Mouse (Mus musculus): ENCODE measurements around the gene Atp6v0a1. TPM values are rescaled to one million over a fixed set of nuclear protein-coding genes. Genes with fewer than 3 reads are reported as not detected.

Atp6v0a1 gene
- polyA plus RNA-seq, 1 experiment = 33.7 TPM

- H3K9me3 ChIP-seq (replicated peaks; ENCODE audit: control insufficient read depth, insufficient read depth, low read length, poor library complexity, severe bottlenecking) = no peaks in the 10 kb centered on the region
- H3K36me3 ChIP-seq (ENCODE audit: control insufficient read depth, insufficient read depth, low read length, poor library complexity, severe bottlenecking) = peaks cover 50% of the 10 kb centered on the region
These were observed 89.0 kb downstream of the Atp6v0a1 start for GRCm38 (mm10) chr11:101098231-101098630.

GRCm38 (mm10) chr11:101103011-101103410 lies 93.8 kb downstream of the Atp6v0a1 start:
- TF ChIP-seq CTCF (IDR thresholded peaks at IDR 0.05; ENCODE audit: low read depth, low read length) (no peak), POLR2A (IDR thresholded peaks at IDR 0.05; ENCODE audit: insufficient read depth, low read length) (no peak), EP300 (IDR thresholded peaks at IDR 0.05; ENCODE audit: insufficient read depth, low read depth, low read length) (no peak)
- Histone ChIP-seq H3K27ac (ENCODE audit: insufficient read depth, low read length) (no peak overlapping the region), H3K4me1 (ENCODE audit: control insufficient read depth, insufficient read depth, low read length) (no peaks in the 10 kb centered on the region), H3K9ac (ENCODE audit: low read depth, poor library complexity, severe bottlenecking) (no peak overlapping the region), H3K27me3 (ENCODE audit: control insufficient read depth, insufficient read depth, low read length, poor library complexity, severe bottlenecking) (no peaks in the 10 kb centered on the region), H3K4me3 (ENCODE audit: low read depth, low read length) (no peak overlapping the region), H3K36me3 (ENCODE audit: control insufficient read depth, insufficient read depth, low read length, poor library complexity, severe bottlenecking) (peaks cover 47% of the 10 kb centered on the region), H3K9me3 (replicated peaks; ENCODE audit: control insufficient read depth, insufficient read depth, low read length, poor library complexity, severe bottlenecking) (no peaks in the 10 kb centered on the region)

More at GRCm38 (mm10) chr11:101098231-101098630, 89.0 kb downstream of the Atp6v0a1 start:
- no peak overlapping the region for H3K9ac ChIP-seq (ENCODE audit: low read depth, poor library complexity, severe bottlenecking)
- no peaks in the 10 kb centered on the region for H3K27me3 ChIP-seq (ENCODE audit: control insufficient read depth, insufficient read depth, low read length, poor library complexity, severe bottlenecking)
- H3K4me3 ChIP-seq (ENCODE audit: low read depth, low read length) = no peak overlapping the region
- TF ChIP-seq POLR2A (IDR thresholded peaks at IDR 0.05; ENCODE audit: insufficient read depth, low read length) (no peak), CTCF (IDR thresholded peaks at IDR 0.05; ENCODE audit: low read depth, low read length) (no peak), EP300 (IDR thresholded peaks at IDR 0.05; ENCODE audit: insufficient read depth, low read depth, low read length) (no peak)
- H3K4me1 ChIP-seq (ENCODE audit: control insufficient read depth, insufficient read depth, low read length) = no peaks in the 10 kb centered on the region
- H3K27ac ChIP-seq (ENCODE audit: insufficient read depth, low read length) = no peak overlapping the region

GRCm38 (mm10) chr11:101109351-101109750 lies 100.1 kb downstream of the Atp6v0a1 start:
- Histone ChIP-seq H3K4me3 (ENCODE audit: low read depth, low read length) (no peak overlapping the region), H3K36me3 (ENCODE audit: control insufficient read depth, insufficient read depth, low read length, poor library complexity, severe bottlenecking) (peaks cover 3% of the 10 kb centered on the region; the same call in 1 of the 2 replicates), H3K9ac (ENCODE audit: low read depth, poor library complexity, severe bottlenecking) (no peak overlapping the region), H3K27me3 (ENCODE audit: control insufficient read depth, insufficient read depth, low read length, poor library complexity, severe bottlenecking) (no peaks in the 10 kb centered on the region), H3K4me1 (ENCODE audit: control insufficient read depth, insufficient read depth, low read length) (no peaks in the 10 kb centered on the region), H3K27ac (ENCODE audit: insufficient read depth, low read length) (no peak overlapping the region), H3K9me3 (replicated peaks; ENCODE audit: control insufficient read depth, insufficient read depth, low read length, poor library complexity, severe bottlenecking) (no peaks in the 10 kb centered on the region; the same call in 1 of the 2 replicates)
- TF ChIP-seq POLR2A (IDR thresholded peaks at IDR 0.05; ENCODE audit: insufficient read depth, low read length) (no peak), EP300 (IDR thresholded peaks at IDR 0.05; ENCODE audit: insufficient read depth, low read depth, low read length) (no peak), CTCF (IDR thresholded peaks at IDR 0.05; ENCODE audit: low read depth, low read length) (no peak)

- Histone ChIP-seq H3K27me3 (ENCODE audit: control insufficient read depth, insufficient read depth, low read length, poor library complexity, severe bottlenecking) (no peaks in the 10 kb centered on the region), H3K9me3 (replicated peaks; ENCODE audit: control insufficient read depth, insufficient read depth, low read length, poor library complexity, severe bottlenecking) (no peaks in the 10 kb centered on the region; the same call in 1 of the 2 replicates), H3K36me3 (ENCODE audit: control insufficient read depth, insufficient read depth, low read length, poor library complexity, severe bottlenecking) (no peaks in the 10 kb centered on the region), H3K9ac (ENCODE audit: low read depth, poor library complexity, severe bottlenecking) (no peak overlapping the region), H3K4me1 (ENCODE audit: control insufficient read depth, insufficient read depth, low read length) (no peaks in the 10 kb centered on the region), H3K27ac (ENCODE audit: insufficient read depth, low read length) (no peak overlapping the region), H3K4me3 (ENCODE audit: low read depth, low read length) (no peak overlapping the region)
- TF ChIP-seq CTCF (IDR thresholded peaks at IDR 0.05; ENCODE audit: low read depth, low read length) (no peak), EP300 (IDR thresholded peaks at IDR 0.05; ENCODE audit: insufficient read depth, low read depth, low read length) (no peak), POLR2A (IDR thresholded peaks at IDR 0.05; ENCODE audit: insufficient read depth, low read length) (no peak)
These were observed 101.5 kb downstream of the Atp6v0a1 start for GRCm38 (mm10) chr11:101110708-101111107.

GRCm38 (mm10) chr11:101111178-101111577 lies 101.9 kb downstream of the Atp6v0a1 start:
- TF ChIP-seq POLR2A (IDR thresholded peaks at IDR 0.05; ENCODE audit: insufficient read depth, low read length) = no peak
- TF ChIP-seq CTCF (IDR thresholded peaks at IDR 0.05; ENCODE audit: low read depth, low read length) = no peak
- no peak for TF ChIP-seq EP300 (IDR thresholded peaks at IDR 0.05; ENCODE audit: insufficient read depth, low read depth, low read length)
- Histone ChIP-seq H3K9me3 (replicated peaks; ENCODE audit: control insufficient read depth, insufficient read depth, low read length, poor library complexity, severe bottlenecking) (no peaks in the 10 kb centered on the region; the same call in 1 of the 2 replicates), H3K36me3 (ENCODE audit: control insufficient read depth, insufficient read depth, low read length, poor library complexity, severe bottlenecking) (no peaks in the 10 kb centered on the region), H3K27me3 (ENCODE audit: control insufficient read depth, insufficient read depth, low read length, poor library complexity, severe bottlenecking) (no peaks in the 10 kb centered on the region), H3K4me3 (ENCODE audit: low read depth, low read length) (no peak overlapping the region), H3K9ac (ENCODE audit: low read depth, poor library complexity, severe bottlenecking) (no peak overlapping the region), H3K27ac (ENCODE audit: insufficient read depth, low read length) (no peak overlapping the region), H3K4me1 (ENCODE audit: control insufficient read depth, insufficient read depth, low read length) (no peaks in the 10 kb centered on the region)

GRCm38 (mm10) chr11:101112186-101112585 lies 102.9 kb downstream of the Atp6v0a1 start:
- Histone ChIP-seq H3K9me3 (replicated peaks; ENCODE audit: control insufficient read depth, insufficient read depth, low read length, poor library complexity, severe bottlenecking) (no peaks in the 10 kb centered on the region; the same call in 1 of the 2 replicates), H3K9ac (ENCODE audit: low read depth, poor library complexity, severe bottlenecking) (no peak overlapping the region), H3K27ac (ENCODE audit: insufficient read depth, low read length) (no peak overlapping the region), H3K4me1 (ENCODE audit: control insufficient read depth, insufficient read depth, low read length) (no peaks in the 10 kb centered on the region), H3K4me3 (ENCODE audit: low read depth, low read length) (no peak overlapping the region), H3K36me3 (ENCODE audit: control insufficient read depth, insufficient read depth, low read length, poor library complexity, severe bottlenecking) (no peaks in the 10 kb centered on the region), H3K27me3 (ENCODE audit: control insufficient read depth, insufficient read depth, low read length, poor library complexity, severe bottlenecking) (no peaks in the 10 kb centered on the region)
- TF ChIP-seq EP300 (IDR thresholded peaks at IDR 0.05; ENCODE audit: insufficient read depth, low read depth, low read length) = no peak
- TF ChIP-seq CTCF (IDR thresholded peaks at IDR 0.05; ENCODE audit: low read depth, low read length) = no peak
- no peak for TF ChIP-seq POLR2A (IDR thresholded peaks at IDR 0.05; ENCODE audit: insufficient read depth, low read length)

Other genes with a start within 250 kb of the Atp6v0a1 start
- 0.17 and 0.21 TPM in 2 replicates for gene Kcnh4, start 249.5 kb upstream of the Atp6v0a1 start, polyA plus RNA-seq (2011; ENCODE audit: insufficient read depth, insufficient read length, low read depth, missing spikeins)
- gene Hcrt, start 246.5 kb upstream of the Atp6v0a1 start, polyA plus RNA-seq (2011; ENCODE audit: insufficient read depth, insufficient read length, low read depth, missing spikeins) = not detected in 2 replicates
- 5.4 and 5.8 TPM in 2 replicates for gene Ghdc, start 238.5 kb upstream of the Atp6v0a1 start, polyA plus RNA-seq (2011; ENCODE audit: insufficient read depth, insufficient read length, low read depth, missing spikeins)
- 7.3 and 7.6 TPM in 2 replicates for gene Stat5b, start 158.7 kb upstream of the Atp6v0a1 start, polyA plus RNA-seq (2011; ENCODE audit: insufficient read depth, insufficient read length, low read depth, missing spikeins)
- 3.6 and 4.4 TPM in 2 replicates for gene Stat5a, start 150.1 kb upstream of the Atp6v0a1 start, polyA plus RNA-seq (2011; ENCODE audit: insufficient read depth, insufficient read length, low read depth, missing spikeins)
- 31.2 and 39.8 TPM in 2 replicates for gene Stat3, start 69.9 kb upstream of the Atp6v0a1 start, polyA plus RNA-seq (2011; ENCODE audit: insufficient read depth, insufficient read length, low read depth, missing spikeins)
- 78.5 and 79.8 TPM in 2 replicates for gene Cavin1, start 38.6 kb upstream of the Atp6v0a1 start, polyA plus RNA-seq (2011; ENCODE audit: insufficient read depth, insufficient read length, low read depth, missing spikeins)
- gene Naglu, start 60.6 kb downstream of the Atp6v0a1 start, polyA plus RNA-seq (2011; ENCODE audit: insufficient read depth, insufficient read length, low read depth, missing spikeins) = 7.3 and 7.9 TPM in 2 replicates
- gene Hsd17b1, start 69.0 kb downstream of the Atp6v0a1 start, polyA plus RNA-seq (2011; ENCODE audit: insufficient read depth, insufficient read length, low read depth, missing spikeins) = 1.0 TPM in 1 of 2 replicates, not detected in the other
- gene Coasy, start 73.1 kb downstream of the Atp6v0a1 start, polyA plus RNA-seq (2011; ENCODE audit: insufficient read depth, insufficient read length, low read depth, missing spikeins) = 21.7 and 24.5 TPM in 2 replicates
- 40.5 and 44.8 TPM in 2 replicates for gene Mlx, start 77.8 kb downstream of the Atp6v0a1 start, polyA plus RNA-seq (2011; ENCODE audit: insufficient read depth, insufficient read length, low read depth, missing spikeins)
- gene Psmc3ip, start 86.0 kb downstream of the Atp6v0a1 start, polyA plus RNA-seq (2011; ENCODE audit: insufficient read depth, insufficient read length, low read depth, missing spikeins) = 35.1 and 35.3 TPM in 2 replicates
- 32.3 and 33.6 TPM in 2 replicates for gene Retreg3, start 110.4 kb downstream of the Atp6v0a1 start, polyA plus RNA-seq (2011; ENCODE audit: insufficient read depth, insufficient read length, low read depth, missing spikeins)
- 55.3 and 60.5 TPM in 2 replicates for gene Tubg1, start 110.5 kb downstream of the Atp6v0a1 start, polyA plus RNA-seq (2011; ENCODE audit: insufficient read depth, insufficient read length, low read depth, missing spikeins)
- gene Tubg2, start 146.5 kb downstream of the Atp6v0a1 start, polyA plus RNA-seq (2011; ENCODE audit: insufficient read depth, insufficient read length, low read depth, missing spikeins) = 1.9 and 3.0 TPM in 2 replicates
- gene Cntnap1, start 161.1 kb downstream of the Atp6v0a1 start, polyA plus RNA-seq (2011; ENCODE audit: insufficient read depth, insufficient read length, low read depth, missing spikeins) = 0.15 and 0.37 TPM in 2 replicates
- 2.5 and 4.4 TPM in 2 replicates for gene Plekhh3, start 161.9 kb downstream of the Atp6v0a1 start, polyA plus RNA-seq (2011; ENCODE audit: insufficient read depth, insufficient read length, low read depth, missing spikeins)
- not detected in 2 replicates for gene Ccr10, start 166.0 kb downstream of the Atp6v0a1 start, polyA plus RNA-seq (2011; ENCODE audit: insufficient read depth, insufficient read length, low read depth, missing spikeins)
- 42.8 and 49.9 TPM in 2 replicates for gene Ezh1, start 217.0 kb downstream of the Atp6v0a1 start, polyA plus RNA-seq (2011; ENCODE audit: insufficient read depth, insufficient read length, low read depth, missing spikeins)
- gene Ramp2, start 236.6 kb downstream of the Atp6v0a1 start, polyA plus RNA-seq (2011; ENCODE audit: insufficient read depth, insufficient read length, low read depth, missing spikeins) = 3.4 and 4.9 TPM in 2 replicates
- 135 and 143 TPM in 2 replicates for gene Vps25, start 244.3 kb downstream of the Atp6v0a1 start, polyA plus RNA-seq (2011; ENCODE audit: insufficient read depth, insufficient read length, low read depth, missing spikeins)